In genomic region chr6:143034503-143034902, GRCm38 (mm10) we compare ENCODE assay signal across 21 mouse cellular contexts.
"Had no signal": no experiment of that assay in that cellular context is flagged by ENCODE, and none has a peak within 500 bp of the region (broad histone marks: within the 10 kb centered on the region; RNA-seq: fewer than 3 reads in every experiment).

No protein-coding gene starts in this region.

- H3K4me2 ChIP-seq: heart, embryonic 12.5 days; hindbrain, embryonic 12.5 days; hindbrain, embryonic 14.5 days; limb, embryonic 13.5 days; limb, embryonic 15.5 days; liver, embryonic 12.5 days had no signal

- DNase-seq: forebrain, postnatal 0 days; gastrocnemius, adult 2 months; gastrocnemius, postnatal 10 days; gastrocnemius, postnatal 25 days; heart, adult 2 months; heart, postnatal 10 days; heart, postnatal 4 days; kidney, adult 18-20 months; kidney, postnatal 14 days had no signal

- H3K27me3 ChIP-seq: heart, embryonic 12.5 days; hindbrain, embryonic 12.5 days; limb, embryonic 13.5 days; limb, embryonic 15.5 days; liver, embryonic 12.5 days had no signal

- ATAC-seq: hindbrain, embryonic 16.5 days had no signal

- H3K9me3 ChIP-seq: heart, embryonic 10.5 days; heart, embryonic 12.5 days; hindbrain, embryonic 10.5 days; hindbrain, embryonic 12.5 days; limb, embryonic 13.5 days; limb, embryonic 15.5 days; liver, embryonic 12.5 days had no signal

- H3K27ac ChIP-seq: gastrocnemius, adult 2 months; heart, adult 2 months; heart, embryonic 10.5 days; hindbrain, embryonic 10.5 days; hindbrain, embryonic 12.5 days; hindbrain, embryonic 14.5 days; layer of hippocampus, adult 2 months; left cerebral cortex, adult 2 months; limb, embryonic 13.5 days; limb, embryonic 15.5 days; liver, embryonic 12.5 days; liver, embryonic 14.5 days had no signal

- H3K9ac ChIP-seq: forebrain, postnatal 0 days; heart, embryonic 12.5 days; hindbrain, embryonic 12.5 days; hindbrain, embryonic 14.5 days; limb, embryonic 13.5 days; limb, embryonic 15.5 days; liver, embryonic 12.5 days; liver, embryonic 14.5 days had no signal

- H3K4me1 ChIP-seq: heart, embryonic 10.5 days; heart, embryonic 12.5 days; hindbrain, embryonic 10.5 days; hindbrain, embryonic 12.5 days; limb, embryonic 13.5 days; limb, embryonic 15.5 days; liver, embryonic 12.5 days had no signal

- H3K4me3 ChIP-seq: gastrocnemius, adult 2 months; heart, adult 2 months; heart, embryonic 10.5 days; heart, embryonic 12.5 days; hindbrain, embryonic 10.5 days; hindbrain, embryonic 12.5 days; layer of hippocampus, adult 2 months; left cerebral cortex, adult 2 months; limb, embryonic 13.5 days; limb, embryonic 15.5 days; liver, embryonic 12.5 days had no signal
